Mouse (Mus musculus) thymus, postnatal 14 days (tissue): Measurements from ENCODE around the gene Tssk1.

Source experiments
- DNase-seq: peaks from one replicate; pipeline ENCODE4 v3.0.0; 2021

Tssk1 gene

GRCm38 (mm10) chr16:17911052-17911595 is 17.1 kb downstream of the Tssk1 start, which contains the start of gene Ess2:
Gene Ess2, minus strand, starts transcription at chr16:17911348.
- DNase-seq: peak; percentile 91

GRCm38 (mm10) chr16:17914307-17915249 is 20.6 kb downstream of the Tssk1 start, which contains the start of gene Gsc2:
Gene Gsc2, minus strand, starts transcription at chr16:17915059.
- DNase-seq: peak; percentile 41

GRCm38 (mm10) chr16:17920586-17920985 is 26.6 kb downstream of the Tssk1 start:
- no peak for DNase-seq

GRCm38 (mm10) chr16:17921325-17922162 is 27.5 kb downstream of the Tssk1 start:
- peak; percentile 96 for DNase-seq

GRCm38 (mm10) chr16:17922163-17922538 is 28.1 kb downstream of the Tssk1 start:
- DNase-seq: no peak

GRCm38 (mm10) chr16:17927351-17928082 is 33.5 kb downstream of the Tssk1 start:
- peak; percentile 62 for DNase-seq

GRCm38 (mm10) chr16:17928087-17928580 is 34.1 kb downstream of the Tssk1 start, which contains the start of gene Slc25a1:
Gene Slc25a1, minus strand, starts transcription at chr16:17928219.
- peak; percentile 72 for DNase-seq

GRCm38 (mm10) chr16:17928627-17929104 is 34.6 kb downstream of the Tssk1 start:
- DNase-seq: peak; percentile 82

- no peak for DNase-seq
These were observed 35.2 kb downstream of the Tssk1 start for GRCm38 (mm10) chr16:17929211-17929610.

- DNase-seq: no peak
These were observed 35.6 kb downstream of the Tssk1 start for GRCm38 (mm10) chr16:17929631-17930030.

- DNase-seq: no peak
These were observed 38.0 kb downstream of the Tssk1 start for GRCm38 (mm10) chr16:17931906-17932460.

GRCm38 (mm10) chr16:17933594-17934444 is 39.8 kb downstream of the Tssk1 start:
- DNase-seq: no peak

- DNase-seq: peak; percentile 10
These were observed 40.5 kb downstream of the Tssk1 start for GRCm38 (mm10) chr16:17934445-17934910.

GRCm38 (mm10) chr16:17936776-17937175 is 42.8 kb downstream of the Tssk1 start:
- DNase-seq: no peak

GRCm38 (mm10) chr16:17938187-17938586 is 44.2 kb downstream of the Tssk1 start:
- no peak for DNase-seq

GRCm38 (mm10) chr16:17938821-17939220 is 44.8 kb downstream of the Tssk1 start:
- DNase-seq: peak; percentile 76

GRCm38 (mm10) chr16:17939255-17939751 is 45.3 kb downstream of the Tssk1 start:
- no peak for DNase-seq

GRCm38 (mm10) chr16:17943466-17943865 is 49.4 kb downstream of the Tssk1 start:
- DNase-seq: no peak

- DNase-seq: no peak
These were observed 51.2 kb downstream of the Tssk1 start for GRCm38 (mm10) chr16:17945081-17945831.
